Mouse (Mus musculus): ENCODE results near the gene Gm20388.
"Not testable (repeated sequence)": the region's sequence is repeated elsewhere in the genome, so short reads cannot be mapped to it uniquely, and the experiment has no call there.

Gm20388 gene

DNA sequence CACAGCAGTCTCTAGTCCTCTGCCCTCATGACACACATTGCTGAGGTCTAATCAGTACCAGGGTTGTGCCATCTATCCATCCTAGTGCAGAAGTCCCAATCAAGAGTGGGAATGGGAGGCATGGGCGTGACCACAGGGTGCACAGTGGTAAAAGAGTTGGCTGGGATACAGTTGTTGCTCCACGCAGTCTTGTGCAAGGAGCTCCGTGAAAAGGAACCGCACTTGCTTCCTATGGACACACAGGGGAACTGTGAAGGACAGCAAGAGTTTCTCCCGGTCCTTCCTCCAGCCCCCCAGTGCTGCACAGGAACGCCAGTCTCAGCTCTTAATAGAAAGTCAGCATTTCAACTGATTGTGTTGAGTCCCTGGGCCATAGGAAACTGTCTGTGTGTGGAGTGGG is 4048.8 kb downstream of the Gm20388 start:
- no peak for DNase-seq (ENCODE audit: low spot score in 2 of 2)

- DNase-seq (ENCODE audit: low spot score in 2 of 2) = no peak
These were observed 4049.4 kb downstream of the Gm20388 start for GRCm38 (mm10) chr8:123960056-123960455.

GRCm38 (mm10) chr8:123960556-123960955 is 4049.9 kb downstream of the Gm20388 start:
- not testable (repeated sequence) for DNase-seq (ENCODE audit: low spot score in 2 of 2)

- DNase-seq (ENCODE audit: low spot score in 2 of 2) = no peak
These were observed 4050.7 kb downstream of the Gm20388 start for GRCm38 (mm10) chr8:123961371-123961770.

- no peak for DNase-seq (ENCODE audit: low spot score in 2 of 2)
These were observed 4056.3 kb downstream of the Gm20388 start for GRCm38 (mm10) chr8:123966896-123967295.

GRCm38 (mm10) chr8:123973495-123973894 is 4062.9 kb downstream of the Gm20388 start:
- DNase-seq (ENCODE audit: low spot score in 2 of 2) = no peak

DNA sequence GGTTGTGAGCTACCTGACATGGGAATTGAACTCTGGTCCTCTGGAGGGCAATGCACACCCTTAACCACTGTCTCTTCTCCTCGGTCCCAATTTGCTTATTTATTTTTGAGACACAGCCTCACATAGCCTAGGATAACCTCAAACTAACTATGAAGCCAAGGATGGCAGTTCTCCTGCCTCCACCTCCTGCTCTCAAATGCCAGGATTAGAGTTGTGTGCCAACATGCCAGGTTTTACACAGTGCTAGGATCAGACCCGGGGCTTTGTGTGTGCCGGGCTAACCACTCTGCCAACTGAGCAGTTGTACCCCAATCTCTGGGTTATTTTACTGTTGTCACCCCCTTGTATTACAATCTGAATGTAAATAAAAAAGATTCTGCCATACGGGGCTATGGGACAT is 4066.9 kb downstream of the Gm20388 start:
- DNase-seq (ENCODE audit: low spot score in 2 of 2) = no peak

DNA sequence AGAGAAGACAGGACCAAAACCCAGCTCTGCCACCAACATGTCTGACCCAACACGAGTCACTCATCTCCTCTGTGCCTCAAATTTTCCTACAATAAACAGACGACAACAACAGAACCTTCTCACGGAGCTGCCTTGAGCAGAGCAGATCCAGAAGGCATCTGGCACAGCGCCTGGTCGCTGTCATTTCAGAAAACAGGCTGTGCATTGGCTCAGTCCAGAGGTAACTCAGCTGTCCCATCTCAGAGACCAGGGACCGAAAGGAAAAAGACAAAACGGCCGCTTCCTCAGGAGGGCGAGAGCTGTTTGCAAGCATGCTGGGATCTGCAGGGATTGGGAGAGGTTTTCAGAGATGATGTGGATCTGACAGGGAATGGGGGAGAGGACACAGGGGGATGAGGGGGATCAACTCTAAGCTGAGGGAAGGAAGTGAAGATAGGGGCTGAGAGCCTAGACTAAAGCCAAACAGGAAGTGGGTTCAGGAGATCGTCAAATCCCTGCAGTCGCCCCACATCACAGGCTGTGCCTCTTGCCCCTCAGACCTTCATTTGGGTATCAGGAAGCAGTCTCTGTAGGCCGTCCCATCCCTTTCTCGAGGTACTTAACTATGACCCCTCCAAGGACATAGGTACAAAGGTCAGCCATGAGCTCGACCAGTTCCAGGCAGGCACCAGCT is 4067.7 kb downstream of the Gm20388 start:
- no peak for DNase-seq (ENCODE audit: low spot score in 2 of 2)

DNA sequence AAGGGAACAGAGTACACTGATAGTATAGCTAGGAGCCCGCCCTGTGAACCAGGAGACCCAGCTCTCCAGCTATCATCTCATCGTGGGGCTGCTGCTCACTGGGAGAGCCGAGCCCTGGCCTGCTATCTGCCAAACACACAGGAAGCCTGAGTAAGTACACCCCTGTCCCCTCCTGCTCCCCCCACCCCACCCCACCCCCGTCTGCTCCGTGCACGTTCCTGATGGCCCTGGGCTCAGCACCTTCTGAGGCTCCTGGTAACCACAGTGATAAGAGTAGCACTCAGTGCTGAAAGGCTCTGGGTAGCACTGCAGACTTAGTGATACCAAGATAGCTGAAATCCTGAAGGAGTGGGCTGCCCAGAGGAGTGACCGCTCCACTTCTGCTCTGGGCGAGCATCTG is 4068.3 kb downstream of the Gm20388 start:
- DNase-seq (ENCODE audit: low spot score in 2 of 2) = peak; percentile 26 to 34

DNA sequence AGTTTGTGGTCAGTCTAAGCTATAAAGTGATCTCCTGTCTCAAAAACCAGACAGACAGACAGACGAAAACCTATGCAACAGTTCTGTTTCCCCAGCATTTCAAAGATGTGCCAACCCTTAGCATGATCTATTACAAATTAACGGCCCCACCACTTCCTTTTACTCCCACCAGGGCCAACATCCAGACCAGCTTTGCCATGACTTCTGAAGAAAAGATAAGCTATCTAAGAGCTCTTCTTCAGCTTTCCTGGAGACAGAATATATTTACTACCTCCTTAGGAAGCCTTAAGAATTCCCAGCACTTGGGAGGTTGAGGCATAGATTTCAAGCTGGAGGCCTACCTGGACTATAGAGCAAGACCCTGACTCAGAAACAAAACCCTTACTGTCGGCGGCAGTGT is 4069.6 kb downstream of the Gm20388 start:
- no peak for DNase-seq (ENCODE audit: low spot score in 2 of 2)

DNA sequence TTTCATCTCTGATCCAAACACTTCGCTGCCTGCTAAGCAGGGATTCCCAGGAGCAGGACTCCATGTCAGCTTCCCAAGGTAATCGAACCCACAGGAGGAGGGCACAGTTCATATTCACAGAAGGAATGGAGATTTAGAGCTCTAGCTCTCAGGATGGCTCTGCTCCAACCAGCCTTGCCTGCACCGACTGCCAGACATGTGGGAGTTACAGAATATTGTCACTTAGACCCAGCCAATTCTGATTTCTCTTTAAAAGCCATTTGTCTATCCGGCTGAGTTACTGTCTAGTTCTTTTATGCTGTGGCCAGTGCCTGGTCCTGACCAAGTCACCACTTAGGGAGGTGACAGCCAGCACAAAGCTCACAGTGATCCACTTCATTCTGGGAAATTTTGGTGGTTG is 4071.0 kb downstream of the Gm20388 start:
- no peak for DNase-seq (ENCODE audit: low spot score in 2 of 2)

- peak; percentile 24 to 26 for DNase-seq (ENCODE audit: low spot score in 2 of 2)
These were observed 4071.7 kb downstream of the Gm20388 start for GRCm38 (mm10) chr8:123982291-123982793.

GRCm38 (mm10) chr8:123982826-123983400 is 4072.3 kb downstream of the Gm20388 start, which contains the start of gene Abcb10:
Gene Abcb10 (minus strand): TSS chr8:123983122.
- peak; percentile 76 to 79 for DNase-seq (ENCODE audit: low spot score in 2 of 2)

GRCm38 (mm10) chr8:123988605-123989038 is 4078.0 kb downstream of the Gm20388 start:
- peak; percentile 30 to 47 for DNase-seq (ENCODE audit: low spot score in 2 of 2)

DNA sequence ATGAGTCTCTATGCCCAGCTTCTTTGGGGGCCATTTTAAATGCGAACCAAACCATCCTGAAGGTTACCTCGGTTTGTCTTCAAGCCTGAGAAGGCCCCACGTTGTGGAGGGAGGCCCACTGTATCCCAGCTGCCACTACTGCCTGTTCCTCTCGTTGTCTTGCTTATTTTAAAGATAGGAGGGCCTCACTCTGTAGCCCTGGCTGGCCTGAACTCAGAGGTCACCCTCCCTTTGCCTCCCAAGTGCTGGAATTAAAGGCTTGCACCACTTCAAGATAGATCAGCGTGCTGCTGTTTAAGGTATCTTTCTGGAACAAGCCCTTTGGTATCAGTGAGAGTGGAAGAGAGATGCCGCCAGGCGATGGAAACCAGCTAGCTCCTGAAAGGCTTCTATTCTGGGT is 4078.5 kb downstream of the Gm20388 start:
- DNase-seq (ENCODE audit: low spot score in 2 of 2) = no peak

DNA sequence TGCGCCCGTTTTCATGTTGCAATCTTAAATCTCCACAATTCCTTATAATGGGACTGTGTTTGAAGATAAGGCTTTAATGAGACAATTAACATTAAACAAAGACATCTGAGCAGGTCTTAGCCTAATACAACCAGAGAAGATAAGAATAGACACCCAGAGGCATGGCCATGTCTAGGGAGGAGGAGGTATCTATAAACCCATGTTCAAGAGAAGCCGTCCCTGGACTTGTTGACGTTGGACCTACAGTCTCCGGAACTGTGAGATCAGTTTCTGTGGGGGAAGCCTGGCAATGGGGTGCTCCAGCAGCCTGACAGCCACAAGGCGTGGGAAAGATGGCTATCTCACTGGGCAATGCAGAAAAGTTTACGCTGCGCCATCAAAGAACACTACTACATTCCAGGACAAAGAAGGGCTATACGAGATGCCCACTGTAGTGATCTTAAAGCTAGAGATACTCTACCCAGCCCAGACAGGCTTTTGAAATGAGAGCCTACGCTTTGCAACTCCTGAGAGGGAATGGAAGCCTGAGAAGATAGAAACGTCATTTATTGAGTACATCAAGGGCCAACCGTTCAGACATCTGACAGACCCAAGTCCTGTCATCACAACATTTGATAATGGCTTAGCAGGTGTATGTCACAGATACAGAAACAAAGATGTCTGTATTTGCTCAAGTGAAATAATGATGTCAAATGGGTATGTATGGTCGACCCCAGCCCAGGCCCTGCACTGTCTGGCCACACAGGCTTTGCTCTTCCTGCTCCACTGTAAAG is 4079.8 kb downstream of the Gm20388 start:
- no peak for DNase-seq (ENCODE audit: low spot score in 2 of 2)

DNA sequence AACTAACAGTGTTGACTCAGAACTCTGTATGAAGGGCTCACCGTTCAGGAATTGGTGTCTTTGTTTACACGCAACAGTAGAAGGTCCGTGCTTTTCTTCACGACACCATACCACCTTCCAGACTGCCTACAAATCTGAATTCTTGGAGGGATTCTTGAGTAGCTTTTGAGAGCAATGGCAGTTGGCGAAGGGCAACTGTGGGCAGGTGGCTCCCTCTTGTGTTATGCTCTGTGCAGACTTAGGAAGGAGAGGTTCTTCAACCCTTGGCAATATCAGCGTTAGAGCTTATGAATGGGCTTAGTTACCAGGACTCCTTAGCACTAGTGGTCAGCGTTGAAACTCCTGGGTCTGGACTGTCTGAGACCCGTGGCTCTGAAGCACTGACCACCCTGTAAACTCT is 4081.9 kb downstream of the Gm20388 start:
- DNase-seq (ENCODE audit: low spot score in 2 of 2) = peak in 1 of 2 experiments; percentile 33

GRCm38 (mm10) chr8:123993597-123993996 is 4083.0 kb downstream of the Gm20388 start:
- DNase-seq (ENCODE audit: low spot score in 2 of 2) = no peak

DNA sequence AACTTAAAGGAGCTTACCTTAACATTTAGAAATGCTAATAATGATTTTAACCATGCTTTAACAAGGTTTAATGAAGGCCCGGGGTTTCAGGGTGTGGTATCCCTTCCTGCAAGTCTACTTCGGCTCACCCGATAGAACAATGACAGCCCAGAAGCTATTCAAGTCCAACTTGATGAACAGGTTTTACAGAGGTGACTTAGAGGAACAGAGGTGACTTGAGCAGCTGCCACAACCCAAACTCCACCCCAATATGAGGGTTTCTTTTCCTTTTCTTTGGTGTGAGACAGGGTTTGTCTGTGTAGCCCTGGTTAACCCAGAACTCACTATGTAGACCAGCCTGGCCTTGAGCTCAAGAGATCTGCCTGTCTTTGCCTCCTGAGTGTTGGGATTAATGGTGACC is 4083.4 kb downstream of the Gm20388 start:
- no peak for DNase-seq (ENCODE audit: low spot score in 2 of 2)

GRCm38 (mm10) chr8:123999568-123999967 is 4088.9 kb downstream of the Gm20388 start:
- DNase-seq (ENCODE audit: low spot score in 2 of 2) = no peak

DNA sequence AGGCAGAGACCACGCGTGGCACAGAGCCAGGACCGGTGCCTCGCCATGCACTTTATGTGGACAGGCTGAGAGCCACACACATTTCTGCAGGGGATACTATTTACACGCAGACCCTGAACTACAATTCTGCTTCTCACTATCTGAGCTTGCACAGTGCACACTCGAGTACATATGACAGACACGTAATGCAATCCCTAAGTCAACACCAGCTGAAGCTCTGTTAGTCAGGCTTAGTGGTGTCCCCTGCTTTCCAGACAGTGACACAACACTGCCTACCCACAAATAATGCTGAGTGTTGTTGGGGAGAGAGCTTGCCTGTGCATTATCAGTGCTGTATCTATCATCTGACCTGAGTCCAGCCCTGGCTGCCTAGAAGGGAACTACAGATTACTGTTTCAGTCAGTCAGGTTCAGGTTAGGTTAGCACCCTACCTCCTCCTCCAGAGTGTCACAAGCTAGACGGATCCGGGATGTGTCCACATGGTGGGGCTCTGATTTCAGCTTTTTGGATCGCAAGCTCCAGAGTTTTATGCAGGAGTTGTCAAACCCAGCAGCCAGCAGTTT is 4092.0 kb downstream of the Gm20388 start:
- DNase-seq (ENCODE audit: low spot score in 2 of 2) = no peak

- DNase-seq (ENCODE audit: low spot score in 2 of 2) = no peak
These were observed 4097.2 kb downstream of the Gm20388 start for GRCm38 (mm10) chr8:124007829-124008228.
